Mouse (Mus musculus): ENCODE measurements around the gene Bhlhe23. TPM values are rescaled to one million over a fixed set of nuclear protein-coding genes. Genes with fewer than 3 reads are reported as not detected.

Bhlhe23 gene
- total RNA-seq, 2 experiments from 2014 or later: not detected

DNA sequence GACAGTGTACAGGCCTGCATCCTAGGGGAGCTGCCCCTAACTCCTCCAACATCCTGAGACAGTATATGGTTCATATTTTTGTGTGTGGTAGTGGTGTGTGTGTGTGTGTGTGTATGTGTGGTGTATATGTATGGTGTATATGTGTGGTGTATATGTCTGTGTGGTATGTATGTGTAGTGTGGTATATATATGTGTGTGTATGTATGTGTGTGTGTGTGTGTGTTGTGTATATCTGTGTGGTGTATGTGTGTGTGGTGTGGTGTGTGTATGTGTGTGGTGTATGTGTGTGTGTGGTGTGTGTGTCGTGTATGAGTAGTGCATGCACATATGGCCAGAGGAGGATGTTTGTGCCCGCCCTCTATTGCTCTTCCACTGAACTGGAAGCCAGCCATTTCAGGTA, 17.7 kb upstream of the Bhlhe23 start:
- Histone ChIP-seq H3K27ac (no peak overlapping the region), H3K4me3 (no peak overlapping the region)
- DNase-seq: no peak
- no peak for TF ChIP-seq CTCF (IDR thresholded peaks at IDR 0.05)
- intact Hi-C loops (cut with DNase I): no loop called here

DNA sequence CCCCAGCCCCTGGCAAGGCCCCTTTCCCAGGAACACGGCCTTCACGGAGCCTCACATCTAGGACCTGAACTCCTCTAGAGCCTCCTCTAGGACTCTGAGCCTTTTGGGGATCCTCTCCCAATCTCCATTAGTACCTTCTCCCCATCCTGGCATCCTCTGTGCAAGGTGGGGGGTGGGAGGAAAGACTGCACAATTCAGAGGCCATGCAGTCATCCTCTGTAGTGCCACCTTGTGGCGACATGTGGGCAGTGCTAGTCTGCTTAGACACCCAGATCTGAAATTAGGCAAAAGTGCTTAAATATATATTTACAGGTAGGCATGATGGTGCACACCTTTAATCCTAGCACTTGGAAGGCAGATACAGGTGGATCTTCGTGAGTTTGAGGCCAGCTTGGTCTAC, 15.0 kb upstream of the Bhlhe23 start:
- intact Hi-C loops (cut with DNase I): no loop called here
- Histone ChIP-seq H3K4me3 (no peak overlapping the region), H3K27ac (no peak overlapping the region)
- TF ChIP-seq CTCF (IDR thresholded peaks at IDR 0.05): peak; percentile 83
- DNase-seq: no peak

DNA sequence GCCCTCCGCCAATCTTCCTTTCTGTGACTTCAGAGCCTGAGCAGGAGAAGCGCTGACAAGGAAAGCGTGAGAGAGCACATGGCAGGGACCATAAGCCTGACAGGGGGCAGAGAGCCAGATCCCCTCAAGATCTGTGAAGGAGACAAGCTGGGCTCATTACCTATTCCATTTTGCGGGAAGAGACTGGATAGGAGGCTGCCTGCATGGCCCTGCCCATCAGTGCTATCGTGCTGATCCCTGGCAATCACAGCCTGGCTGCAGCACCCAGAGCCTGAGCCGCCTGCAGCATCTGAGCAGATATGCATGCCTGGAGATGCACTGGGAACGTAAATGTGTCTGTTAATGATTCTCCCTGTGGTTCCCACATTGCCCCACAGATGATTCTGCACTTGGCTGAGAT, 12.1 kb upstream of the Bhlhe23 start:
- no peak for DNase-seq
- intact Hi-C loops (cut with DNase I): loop anchor here (10.0 kb wide), 3 partner anchors 106 to 286 kb away; partner anchors contain the start of gene Arfgap1

DNA sequence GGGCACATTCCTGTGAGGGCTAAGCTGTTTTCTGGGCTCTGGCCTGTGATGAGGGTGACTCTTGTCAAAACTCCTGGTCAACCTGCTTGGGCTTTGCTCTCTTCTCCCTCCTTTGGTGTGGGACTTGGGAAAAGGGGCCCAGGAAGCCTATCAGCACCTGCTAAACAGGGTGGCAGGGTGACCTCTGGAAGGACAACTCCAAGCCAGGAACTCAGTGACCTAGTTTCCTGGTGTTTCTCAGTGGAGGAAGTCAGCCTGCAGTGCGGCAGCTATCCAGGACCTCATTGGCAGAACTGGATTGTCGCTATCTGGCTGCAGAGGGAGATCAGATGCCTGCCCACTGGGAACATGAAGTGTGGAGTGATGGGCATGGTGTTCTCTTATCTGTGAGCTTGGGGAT, 11.7 kb upstream of the Bhlhe23 start:
- Histone ChIP-seq H3K4me3 (no peak overlapping the region), H3K27ac (peak overlapping the region; percentile 56)
- peak; percentile 58 for DNase-seq
- intact Hi-C loops (cut with DNase I): loop anchor here (10.0 kb wide), 3 partner anchors 106 to 286 kb away; partner anchors contain the start of gene Arfgap1
- no peak for TF ChIP-seq CTCF (IDR thresholded peaks at IDR 0.05)

More for the DNA sequence above, 12.1 kb upstream of the Bhlhe23 start:
- no peak overlapping the region for H3K27ac ChIP-seq
- H3K4me3 ChIP-seq: no peak overlapping the region
- no peak for TF ChIP-seq CTCF (IDR thresholded peaks at IDR 0.05)

DNA sequence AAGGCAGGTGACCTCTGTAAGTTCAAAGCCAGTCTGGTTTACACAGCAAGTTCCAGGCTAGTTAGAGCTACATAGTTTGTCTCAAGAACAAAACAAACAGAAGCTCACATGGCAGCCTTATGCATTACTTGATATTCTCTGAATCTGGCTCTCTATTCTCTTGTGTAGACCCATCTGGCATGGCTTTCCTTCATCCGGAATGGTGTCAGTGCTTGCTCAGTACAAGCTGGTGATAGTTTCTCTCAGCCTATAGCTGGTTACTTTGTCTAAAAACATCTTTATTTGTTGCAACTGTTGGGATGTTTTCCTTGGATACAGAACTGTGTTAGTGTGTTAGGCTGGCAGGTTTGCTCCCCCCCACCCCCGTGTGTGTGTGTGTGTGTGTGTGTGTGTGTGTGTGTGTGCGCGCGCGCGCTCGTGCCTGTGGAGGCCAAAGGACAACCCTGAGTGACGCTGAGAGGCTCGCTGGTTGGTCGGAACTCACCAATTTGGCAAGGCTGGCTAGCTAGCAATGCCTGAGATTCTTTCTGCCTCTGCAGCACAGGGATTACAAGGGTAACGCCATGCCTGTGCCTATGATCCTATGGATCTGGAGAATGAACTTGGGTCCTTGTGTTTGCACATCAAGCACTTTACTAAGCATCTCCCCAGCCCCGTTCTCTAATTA, 11.0 kb upstream of the Bhlhe23 start:
- intact Hi-C loops (cut with DNase I): loop anchor here (10.0 kb wide), 3 partner anchors 107 to 287 kb away; partner anchors contain the start of gene Arfgap1
- Histone ChIP-seq H3K27ac (peak overlapping the region; percentile 56), H3K4me3 (no peak overlapping the region)
- no peak for TF ChIP-seq CTCF (IDR thresholded peaks at IDR 0.05)
- no peak for DNase-seq

DNA sequence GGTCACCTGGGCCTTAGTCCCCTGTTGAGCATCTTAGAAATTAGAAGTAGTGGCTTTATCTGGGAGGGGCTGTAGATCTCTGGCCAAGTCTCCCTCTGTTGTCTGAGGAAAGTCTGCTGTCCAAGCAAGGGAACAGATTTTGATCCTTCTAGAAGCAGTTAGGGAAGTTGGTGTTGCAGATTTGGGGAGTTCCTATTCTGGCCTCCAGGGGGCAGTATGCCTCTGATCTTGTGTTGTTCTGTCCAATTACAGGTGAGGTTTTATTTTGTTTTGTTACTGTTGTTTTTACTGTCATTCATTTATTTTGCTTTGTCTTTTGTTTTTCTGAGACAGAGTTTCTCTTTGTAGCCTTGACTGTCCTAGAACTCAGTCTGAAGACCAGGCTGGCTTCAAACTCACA, 10.0 kb upstream of the Bhlhe23 start:
- Histone ChIP-seq H3K27ac (no peak overlapping the region), H3K4me3 (no peak overlapping the region)
- peak; percentile 79 for TF ChIP-seq CTCF (IDR thresholded peaks at IDR 0.05)
- intact Hi-C loops (cut with DNase I): loop anchor here (10.0 kb wide), 3 partner anchors 108 to 288 kb away; partner anchors contain the start of gene Arfgap1
- peak; percentile 53 for DNase-seq

DNA sequence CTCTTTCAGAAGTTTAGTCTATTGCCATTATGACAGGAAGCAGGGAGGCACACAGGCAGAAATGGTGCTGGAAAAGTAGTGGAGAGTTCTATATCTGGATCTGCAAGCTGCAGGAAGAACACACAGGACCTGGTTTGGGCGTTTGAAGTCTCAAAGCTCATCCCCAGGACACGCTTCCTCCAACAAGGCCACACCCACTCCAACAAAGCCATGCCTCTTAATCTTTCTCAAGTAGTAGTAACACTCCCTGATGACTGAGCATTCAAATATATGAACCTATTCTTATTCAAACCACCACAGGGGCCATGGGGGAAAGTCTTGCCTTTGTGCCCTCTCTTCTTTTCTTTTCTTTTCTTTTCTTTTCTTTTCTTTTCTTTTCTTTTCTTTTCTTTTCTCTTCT, 3.6 kb upstream of the Bhlhe23 start:
- no peak for DNase-seq
- no peak overlapping the region for H3K4me3 ChIP-seq
- intact Hi-C loops (cut with DNase I): loop anchor here (10.0 kb wide), 3 partner anchors 115 to 295 kb away; partner anchors contain the start of gene Arfgap1
- H3K27ac ChIP-seq: no peak overlapping the region
- no peak for TF ChIP-seq CTCF (IDR thresholded peaks at IDR 0.05)

DNA sequence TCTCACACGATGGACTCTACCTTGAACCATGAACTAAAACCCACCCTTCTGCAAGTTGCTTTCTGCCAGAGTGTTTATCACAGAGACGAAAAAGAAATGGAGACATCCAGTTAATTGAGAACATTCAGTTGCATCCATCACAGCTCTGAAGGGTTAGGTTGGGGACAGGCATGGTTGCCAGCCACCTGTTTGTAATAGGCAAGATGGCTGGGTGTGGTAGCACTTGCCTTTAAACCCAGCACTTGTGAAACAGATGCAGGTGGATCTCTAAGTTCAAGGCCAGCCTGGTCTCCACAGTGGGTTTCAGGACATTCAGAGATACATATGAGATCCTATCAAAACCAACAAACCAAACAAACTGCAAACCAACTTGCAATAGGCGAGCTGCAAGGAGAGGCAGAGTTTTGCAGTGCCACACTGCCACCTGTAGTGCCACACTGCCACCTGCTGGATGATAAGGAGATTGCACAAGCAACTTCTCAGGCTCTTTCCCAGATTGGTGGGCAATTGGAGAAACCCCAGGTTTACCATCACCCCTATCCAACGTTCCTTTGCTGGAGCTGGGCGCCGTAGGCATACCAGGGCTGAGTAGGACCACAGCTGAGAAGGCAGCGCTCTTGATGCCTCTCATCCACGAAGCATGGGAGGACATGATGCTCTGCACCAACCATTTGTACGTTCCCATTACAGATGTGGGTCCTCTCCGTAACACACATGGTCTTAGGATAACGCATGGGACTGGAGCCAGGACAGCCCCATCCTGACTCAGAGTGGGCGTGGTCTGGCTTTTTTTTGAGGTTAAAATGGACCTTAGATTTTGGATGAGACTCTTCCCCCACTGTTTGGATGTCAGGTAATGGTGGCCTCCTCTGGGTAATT, 2.8 kb upstream of the Bhlhe23 start:
- Histone ChIP-seq H3K27ac (no peak overlapping the region), H3K4me3 (no peak overlapping the region)
- peak; percentile 38 for DNase-seq
- intact Hi-C loops (cut with DNase I): loop anchor here (1.0 to 10.0 kb wide), 4 partner anchors 34 to 295 kb away; partner anchors contain the start of gene Arfgap1
- peak; percentile 98 for TF ChIP-seq CTCF (IDR thresholded peaks at IDR 0.05)

DNA sequence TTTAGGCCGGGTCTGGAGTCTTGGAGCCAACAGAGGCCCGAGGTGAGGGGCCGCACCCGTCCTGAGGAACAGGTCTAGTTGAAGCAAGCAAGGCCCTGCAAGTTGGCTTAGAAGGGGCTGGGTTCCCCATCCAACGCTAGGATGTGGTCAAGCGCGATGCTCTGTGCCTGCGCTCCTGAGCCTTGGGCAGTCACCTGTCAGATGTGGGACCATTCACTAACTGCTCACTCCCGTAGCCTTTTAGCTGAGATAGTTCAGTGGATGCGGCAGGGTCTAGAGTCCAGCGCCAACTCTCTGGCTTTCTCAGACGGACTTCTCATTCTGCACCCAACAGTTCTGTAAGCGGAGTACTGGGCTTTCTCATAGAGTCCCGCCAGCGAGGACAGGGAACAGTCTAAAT, 1.1 kb downstream of the Bhlhe23 start:
- no peak for TF ChIP-seq CTCF (IDR thresholded peaks at IDR 0.05)
- Histone ChIP-seq H3K4me3 (no peak overlapping the region), H3K27ac (no peak overlapping the region)
- DNase-seq: no peak
- intact Hi-C loops (cut with DNase I): no loop called here

DNA sequence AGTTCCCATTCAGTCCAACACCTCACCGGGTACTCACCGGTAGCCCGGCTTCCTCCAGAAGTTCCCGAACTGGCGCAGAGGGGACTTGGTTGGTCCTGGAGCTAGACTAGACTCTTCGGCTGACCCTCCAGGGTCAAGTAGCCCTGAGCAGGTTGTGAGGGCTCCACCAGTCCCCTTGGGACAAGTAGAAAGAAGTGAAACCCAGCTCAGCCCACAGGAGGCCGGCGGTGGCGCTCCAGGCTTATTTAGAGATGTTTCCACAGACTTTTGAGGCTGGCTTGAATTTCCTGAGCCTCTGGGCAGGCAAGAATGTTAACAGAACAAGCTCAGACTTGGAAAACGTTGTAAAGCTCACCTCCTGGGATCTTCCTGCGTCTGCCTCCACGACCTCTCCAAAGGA, 1.5 kb downstream of the Bhlhe23 start:
- intact Hi-C loops (cut with DNase I): no loop called here
- no peak for DNase-seq
- TF ChIP-seq CTCF (IDR thresholded peaks at IDR 0.05): no peak
- Histone ChIP-seq H3K27ac (no peak overlapping the region), H3K4me3 (no peak overlapping the region)

DNA sequence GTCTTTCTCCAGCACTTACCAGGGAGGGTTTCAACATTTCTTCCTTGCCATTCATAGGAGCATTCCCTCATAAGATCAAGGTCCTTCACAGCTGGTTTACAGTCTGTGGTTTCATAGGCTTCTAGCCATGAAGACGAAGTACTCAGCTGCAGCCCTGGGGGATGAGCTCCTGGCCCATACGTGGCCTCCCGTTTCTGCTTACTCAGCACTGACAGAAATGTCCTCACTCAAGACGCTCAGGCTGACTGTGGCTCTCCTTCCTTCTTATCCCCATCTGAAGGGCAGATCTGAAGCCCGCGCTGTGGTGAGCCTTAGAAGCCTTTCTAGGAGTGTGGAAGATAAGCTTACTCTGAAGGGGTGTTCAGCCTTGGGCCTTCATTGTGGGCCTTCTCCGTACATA, 11.0 kb downstream of the Bhlhe23 start:
- Histone ChIP-seq H3K27ac (no peak overlapping the region), H3K4me3 (no peak overlapping the region)
- no peak for TF ChIP-seq CTCF (IDR thresholded peaks at IDR 0.05)
- intact Hi-C loops (cut with DNase I): no loop called here
- DNase-seq: no peak

DNA sequence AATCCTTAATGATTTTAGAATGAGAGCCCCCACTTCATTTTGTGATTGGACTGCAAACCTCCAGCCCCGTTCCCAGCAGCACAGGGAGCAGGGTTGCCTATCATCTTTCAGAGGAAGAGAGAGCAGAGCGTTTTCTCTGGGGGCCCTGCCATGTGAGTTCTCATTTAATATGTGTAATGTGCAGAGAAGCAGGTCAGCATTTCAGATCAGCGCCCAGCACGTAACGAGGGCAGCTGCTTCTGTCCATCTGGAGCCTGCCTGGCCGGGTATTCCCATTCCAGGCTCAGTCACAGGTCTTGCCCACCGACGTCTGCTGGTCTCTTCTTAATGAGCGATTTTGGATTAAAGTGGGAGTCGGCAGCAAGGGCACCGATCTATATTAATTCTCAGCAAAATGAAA, 11.7 kb downstream of the Bhlhe23 start:
- intact Hi-C loops (cut with DNase I): no loop called here
- no peak for TF ChIP-seq CTCF (IDR thresholded peaks at IDR 0.05)
- H3K27ac ChIP-seq: no peak overlapping the region
- peak; percentile 64 for DNase-seq
- H3K4me3 ChIP-seq: no peak overlapping the region

Data from gastrocnemius, adult 2 months (tissue).